Mouse (Mus musculus) ES-E14 (cell line): ENCODE measurements around the gene Acss1.

Experiments
- CHD2 ChIP-seq: IDR thresholded peaks from 2 replicates; pipeline ENCODE4 v1.6.1; 2014; ENCODE audit warnings: mild to moderate bottlenecking, low read depth, low read length, inconsistent platforms
- HCFC1 ChIP-seq: IDR thresholded peaks from 2 replicates; pipeline ENCODE4 v1.6.1; 2012; ENCODE audit warnings: low read length, inconsistent platforms, borderline replicate concordance; ENCODE audit not compliant: insufficient read depth
- MAFK ChIP-seq: IDR thresholded peaks from 2 replicates; pipeline ENCODE4 v1.6.1; 2014; ENCODE audit warnings: mild to moderate bottlenecking, low read depth, low read length, inconsistent platforms; ENCODE audit not compliant: insufficient read depth
- ZNF384 ChIP-seq: IDR thresholded peaks from 2 replicates; pipeline ENCODE4 v1.6.1; 2012; ENCODE audit warnings: low read depth, low read length, inconsistent platforms

DNA sequence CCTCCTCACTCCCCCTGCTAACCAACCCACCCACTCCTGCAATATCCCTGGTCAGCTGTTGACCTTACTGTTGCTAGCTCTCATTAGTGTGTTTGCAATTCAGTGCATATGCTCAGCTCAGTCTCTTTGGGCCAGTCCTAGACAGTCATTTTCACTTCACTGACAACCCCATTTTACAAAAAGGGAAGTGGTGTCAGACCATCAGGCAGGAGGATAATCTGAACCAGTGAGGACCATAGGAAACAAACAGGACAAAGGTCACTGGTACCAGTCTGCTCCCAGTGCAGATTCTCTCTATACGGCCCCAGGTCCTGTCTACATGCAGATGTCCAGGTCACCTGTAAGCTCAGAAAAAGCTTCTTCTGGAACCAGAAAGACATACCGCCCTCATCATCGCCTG lies 12.2 kb downstream of the Acss1 start:
- TF ChIP-seq MAFK (no peak), CHD2 (no peak), ZNF384 (no peak), HCFC1 (no peak)
